Mouse (Mus musculus) layer of hippocampus, postnatal 25 days (tissue): ENCODE data around the gene Olfr1160. TPM values are rescaled to one million over a fixed set of nuclear protein-coding genes. Genes with fewer than 3 reads are reported as not detected.
"Not testable (repeated sequence)": the region's sequence is repeated elsewhere in the genome, so short reads cannot be mapped to it uniquely, and the experiment has no call there.

Experiments used
- DNase-seq, 2 experiments: peaks; one replicate each; pipeline ENCODE4 v3.0.0; 2022; ENCODE audit warnings: mixed read lengths in 2 of 2, low spot score in 1 of 2; ENCODE audit errors: extremely low spot score in 1 of 2
- total RNA-seq, 2 experiments: library from RNA; stranded (reverse); gene quantifications; 2 replicates each; pipeline ENCODE4 v1.2.3; 2021

Olfr1160 gene
- not detected for total RNA-seq

- DNase-seq, result no peak
These were observed at the start of gene Olfr1160 for GRCm38 (mm10) chr2:88007515-88008318. Gene Olfr1160, minus strand, starts transcription at chr2:88008268.

GRCm38 (mm10) chr2:88051029-88051428 lies 43.0 kb upstream of the Olfr1160 start, which contains the start of gene Olfr1162:
Gene Olfr1162, minus strand, starts transcription at chr2:88051129.
- DNase-seq, result no peak

GRCm38 (mm10) chr2:88037599-88037998 lies 29.5 kb upstream of the Olfr1160 start, which contains the start of gene Olfr73:
Gene Olfr73, minus strand, starts transcription at chr2:88037699.
- DNase-seq, result no peak

GRCm38 (mm10) chr2:88022474-88022873 lies 14.4 kb upstream of the Olfr1160 start, which contains the start of gene Olfr1161:
Gene Olfr1161, plus strand, starts transcription at chr2:88022774.
- DNase-seq, result not testable (repeated sequence)

GRCm38 (mm10) chr2:87989813-87990212 lies 18.3 kb downstream of the Olfr1160 start, which contains the start of gene Olfr1158:
Gene Olfr1158, plus strand, starts transcription at chr2:87990113.
- DNase-seq, result no peak

- DNase-seq, result no peak
These were observed 33.5 kb downstream of the Olfr1160 start, which contains the start of gene Olfr74 for GRCm38 (mm10) chr2:87974563-87974962. Gene Olfr74, minus strand, starts transcription at chr2:87974663.

- no peak for DNase-seq
These were observed 39.9 kb downstream of the Olfr1160 start, which contains the start of gene Olfr1157 for GRCm38 (mm10) chr2:87968199-87968598. Gene Olfr1157, minus strand, starts transcription at chr2:87968299.

- no peak for DNase-seq
These were observed 55.1 kb downstream of the Olfr1160 start, which contains the start of gene Olfr1156 for GRCm38 (mm10) chr2:87953000-87953399. Gene Olfr1156, minus strand, starts transcription at chr2:87953100.

Other genes with a start within 250 kb of the Olfr1160 start
- not detected for gene Olfr152, start 228.8 kb downstream of the Olfr1160 start, total RNA-seq
- gene Olfr1143, start 207.7 kb downstream of the Olfr1160 start, total RNA-seq, result not detected
- gene Olfr1145, start 198.4 kb downstream of the Olfr1160 start, total RNA-seq, result not detected
- gene Olfr1148, start 177.7 kb downstream of the Olfr1160 start, total RNA-seq, result not detected
- gene Olfr1150-ps1, start 164.3 kb downstream of the Olfr1160 start, total RNA-seq, result not detected
- gene Olfr1151, start 152.4 kb downstream of the Olfr1160 start, total RNA-seq, result not detected
- not detected for gene Olfr1152, start 141.8 kb downstream of the Olfr1160 start, total RNA-seq
- gene Olfr1153, start 113.3 kb downstream of the Olfr1160 start, total RNA-seq, result not detected
- gene Olfr1154, start 103.1 kb downstream of the Olfr1160 start, total RNA-seq, result not detected
- gene Olfr1155, start 63.1 kb downstream of the Olfr1160 start, total RNA-seq, result not detected
- under 1 TPM in 1 of 2 experiments, not detected in 1; 0.14 TPM for gene Olfr1156, start 55.2 kb downstream of the Olfr1160 start, total RNA-seq
- gene Olfr1157, start 40.0 kb downstream of the Olfr1160 start, total RNA-seq, result not detected
- not detected for gene Olfr74, start 33.6 kb downstream of the Olfr1160 start, total RNA-seq
- not detected for gene Olfr1158, start 18.2 kb downstream of the Olfr1160 start, total RNA-seq
- gene Olfr1161, start 14.5 kb upstream of the Olfr1160 start, total RNA-seq, result not detected
- gene Olfr73, start 29.4 kb upstream of the Olfr1160 start, total RNA-seq, result not detected
- gene Olfr1162, start 42.9 kb upstream of the Olfr1160 start, total RNA-seq, result not detected
- not detected for gene Olfr1163, start 63.6 kb upstream of the Olfr1160 start, total RNA-seq
- gene Olfr1164, start 85.7 kb upstream of the Olfr1160 start, total RNA-seq, result not detected
- not detected for gene Olfr1166, start 120.0 kb upstream of the Olfr1160 start, total RNA-seq
- gene Olfr1167, start 146.9 kb upstream of the Olfr1160 start, total RNA-seq, result not detected
- gene Olfr1168, start 173.6 kb upstream of the Olfr1160 start, total RNA-seq, result not detected
- not detected for gene Olfr1170, start 220.1 kb upstream of the Olfr1160 start, total RNA-seq